20 mouse cellular contexts compared by ENCODE assay signal in the genomic region with DNA sequence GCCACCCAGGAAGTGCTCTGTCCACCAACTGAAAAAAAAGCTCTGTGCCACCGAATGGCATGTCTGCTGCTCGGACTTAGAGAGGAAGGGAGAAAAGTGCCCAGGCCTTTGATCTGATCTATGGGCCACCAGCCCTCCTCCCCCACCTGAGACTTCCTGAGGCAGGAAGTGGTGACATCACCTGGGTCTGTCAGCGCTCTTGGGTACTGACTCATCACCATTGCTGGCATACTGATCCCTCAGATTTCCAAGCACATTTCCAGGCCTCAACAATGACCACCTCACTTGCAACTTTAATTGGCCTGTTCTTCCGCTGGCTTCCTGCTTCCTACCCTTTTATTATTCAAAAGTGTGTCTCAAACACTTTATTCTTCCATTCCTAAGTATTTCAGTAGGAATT. TPM values are rescaled to one million over a fixed set of nuclear protein-coding genes. Genes with fewer than 3 reads are reported as not detected.
DNase-seq lines count a peak whose midpoint lies in the region; ATAC-seq and TF ChIP-seq lines count a peak whose summit lies in the region.
"Had no signal": no experiment of that assay in that cellular context is flagged by ENCODE, and none has a peak within 500 bp of the region (broad histone marks: within the 10 kb centered on the region; RNA-seq: fewer than 3 reads in every experiment).

No protein-coding gene starts in this region.

- H3K27me3 ChIP-seq in MEL (ENCODE audit: control insufficient read depth in 1 of 2, insufficient read depth in 2 of 2, low read length in 2 of 2): no peaks in the 10 kb centered on the region
- no peaks in the 10 kb centered on the region for H3K27me3 ChIP-seq in midbrain, embryonic 15.5 days (replicated peaks)
- H3K27me3 ChIP-seq: forebrain, embryonic 12.5 days; heart, embryonic 12.5 days; limb, embryonic 13.5 days; midbrain, embryonic 12.5 days had no signal

- H3K36me3 ChIP-seq in MEL (ENCODE audit: control insufficient read depth in 1 of 2, insufficient read depth in 2 of 2, low read length in 2 of 2): no peaks in the 10 kb centered on the region
- H3K36me3 ChIP-seq in midbrain, embryonic 15.5 days (replicated peaks): no peaks in the 10 kb centered on the region
- H3K36me3 ChIP-seq: forebrain, embryonic 12.5 days; heart, embryonic 12.5 days; limb, embryonic 13.5 days; midbrain, embryonic 12.5 days had no signal

- no peak for TF ChIP-seq EP300 in MEL (IDR thresholded peaks at IDR 0.05; ENCODE audit: low read depth in 1 of 2, low read length in 2 of 2)

- WGBS in midbrain, embryonic 15.5 days: 85% methylated on average over 4 of the region's 4 CpGs

- no peak overlapping the region for H3K4me3 ChIP-seq in MEL (ENCODE audit: control insufficient read depth in 1 of 2, insufficient read depth in 1 of 2, low read depth in 2 of 2, low read length in 2 of 2)
- no peak overlapping the region for H3K4me3 ChIP-seq in midbrain, embryonic 15.5 days
- H3K4me3 ChIP-seq: forebrain, embryonic 12.5 days; heart, embryonic 12.5 days; limb, embryonic 13.5 days; midbrain, embryonic 12.5 days had no signal

- peak; percentile 18 for DNase-seq in CD4-positive, CD25-positive, alpha-beta regulatory T cell, adult 2 months (ENCODE audit: low read depth, low spot score)
- DNase-seq in 416B (ENCODE audit: low read depth) (peak; percentile 79), MEL (ENCODE audit: low read depth, low spot score) (no peak)
- no peak for DNase-seq in left cerebral cortex, postnatal 25 days (ENCODE audit: low spot score in 2 of 2)
- no peak for DNase-seq in cerebellum, postnatal 4 days (ENCODE audit: low spot score in 2 of 2)
- DNase-seq: cerebellum, postnatal 10 days; kidney, adult 18-20 months; kidney, postnatal 36 days; lung, postnatal 36 days; retina, postnatal 1 day; thymus, adult 2 months had no signal

- 0 out of 4 replicates have a peak, but pooled peaks cover 0 to 3% of the 10 kb centered on the region in 2 experiments for H3K4me1 ChIP-seq in MEL (ENCODE audit: control insufficient read depth in 1 of 2, insufficient read depth in 2 of 2, low read length in 2 of 2)
- no peaks in the 10 kb centered on the region for H3K4me1 ChIP-seq in midbrain, embryonic 15.5 days
- H3K4me1 ChIP-seq: forebrain, embryonic 12.5 days; heart, embryonic 12.5 days; limb, embryonic 13.5 days had no signal

- H3K9me3 ChIP-seq in MEL (replicated peaks; ENCODE audit: insufficient read depth, low read length): no peaks in the 10 kb centered on the region
- no peaks in the 10 kb centered on the region for H3K9me3 ChIP-seq in midbrain, embryonic 15.5 days
- H3K9me3 ChIP-seq: forebrain, embryonic 12.5 days; heart, embryonic 12.5 days; limb, embryonic 13.5 days; midbrain, embryonic 12.5 days had no signal

- H3K27ac ChIP-seq in MEL (ENCODE audit: control insufficient read depth, low read depth, low read length): no peak overlapping the region
- H3K27ac ChIP-seq in midbrain, embryonic 15.5 days: no peak overlapping the region
- H3K27ac ChIP-seq: forebrain, embryonic 12.5 days; limb, embryonic 13.5 days; liver, embryonic 14.5 days; midbrain, embryonic 12.5 days had no signal

- no peak overlapping the region for H3K9ac ChIP-seq in MEL (ENCODE audit: control insufficient read depth, low read depth, low read length, poor library complexity, severe bottlenecking)
- H3K9ac ChIP-seq in midbrain, embryonic 15.5 days: no peak overlapping the region
- H3K9ac ChIP-seq: forebrain, embryonic 12.5 days; heart, embryonic 12.5 days; limb, embryonic 13.5 days; liver, embryonic 14.5 days; midbrain, embryonic 12.5 days had no signal

- TF ChIP-seq CTCF in MEL (IDR thresholded peaks at IDR 0.05 in 2 of 3, conservative IDR thresholded peaks at IDR 0.05 in 1 of 3; ENCODE audit: control insufficient read depth in 1 of 3, insufficient read depth in 1 of 3, low read depth in 2 of 3, low read length in 3 of 3, poor library complexity in 1 of 3, severe bottlenecking in 1 of 3): no peak

- H3K79me2 ChIP-seq in MEL (ENCODE audit: control insufficient read depth, insufficient read depth, low read length, poor library complexity): no peaks in the 10 kb centered on the region

- no peak for TF ChIP-seq RAD21 in MEL (IDR thresholded peaks at IDR 0.05; ENCODE audit: low read depth, low read length)

- no peak overlapping the region for H3K4me2 ChIP-seq in midbrain, embryonic 15.5 days
- H3K4me2 ChIP-seq: forebrain, embryonic 12.5 days; heart, embryonic 12.5 days; limb, embryonic 13.5 days; midbrain, embryonic 12.5 days had no signal

- TF ChIP-seq POLR2A in MEL (IDR thresholded peaks at IDR 0.05; ENCODE audit: control insufficient read depth in 1 of 2, insufficient read depth in 1 of 2, low read depth in 1 of 2, low read length in 2 of 2, poor library complexity in 1 of 2): no peak

- ATAC-seq in CD4-positive, CD25-positive, alpha-beta regulatory T cell, adult 4 months: no peak
- ATAC-seq in activated CD4-positive, CD25-positive, alpha-beta regulatory T cell, adult 4 months: peak; percentile 68
- no peak for ATAC-seq in midbrain, embryonic 15.5 days (replicated peaks)
- ATAC-seq: hindbrain, embryonic 16.5 days had no signal

- intact Hi-C loops in left cerebral cortex, postnatal 25 days (cut with DNase I): no loop called here

TF ChIP-seq in MEL, 35 proteins besides CTCF, POLR2A, EP300 and RAD21:
- no peak for TF ChIP-seq ZC3H11A (IDR thresholded peaks at IDR 0.05; ENCODE audit: low read depth, low read length)
- TF ChIP-seq ETS1 (IDR thresholded peaks at IDR 0.05; ENCODE audit: low read depth, low read length): 0 out of 2 replicates have a peak, but pooled peaks have one; percentile 6

RNA-seq across cellular contexts. Expression of gene Klf5, which starts 26.0 kb away (rescaled TPM):
- polyA plus RNA-seq in CD4-positive, CD25-positive, alpha-beta regulatory T cell, adult 4 months (2017; shearing (Covaris generic)): under 1 TPM in 1 of 2 experiments, not detected in 1; 0.11 TPM
- total RNA-seq in MEL (2012; rRNA removed): 0.69 and 0.92 TPM in 2 replicates
- 1 to 10 TPM in 1 of 2 experiments, not detected in 1; 3.9 TPM for polyA plus RNA-seq in MEL (2012; ENCODE audit: insufficient read depth in 1 of 2, insufficient read length in 2 of 2, low read depth in 1 of 2, low replicate concordance in 2 of 2, missing spikeins in 1 of 2)
- polyA plus RNA-seq in activated CD4-positive, CD25-positive, alpha-beta regulatory T cell, adult 4 months (2017; shearing (Covaris generic)): not detected
- 10 to 100 TPM; 14.0 to 16.9 TPM for total RNA-seq in left cerebral cortex, postnatal 25 days (2021)
- polyA plus RNA-seq in midbrain, embryonic 15.5 days (2015; fragmentation: Nextera tagmentation; extraction: Ambion mirVana): 4.4 and 5.1 TPM in 2 replicates

Comparison
In these comparisons a context has a peak if more than half of its experiments do, and no peak if none do; other contexts are left out.
1. DNase-seq: peak in CD4-positive, CD25-positive, alpha-beta regulatory T cell, adult 2 months (single experiment) and 416B (single experiment); none in MEL (single experiment), left cerebral cortex, postnatal 25 days (0 of 2) and cerebellum, postnatal 4 days (0 of 2).